Mouse (Mus musculus): ENCODE data around the gene Cacna1c. TPM values are rescaled to one million over a fixed set of nuclear protein-coding genes. Genes with fewer than 3 reads are reported as not detected.

The Cacna1c gene
- polyA plus RNA-seq, 1 experiment from 2014 or later, result 6.2 TPM

DNA sequence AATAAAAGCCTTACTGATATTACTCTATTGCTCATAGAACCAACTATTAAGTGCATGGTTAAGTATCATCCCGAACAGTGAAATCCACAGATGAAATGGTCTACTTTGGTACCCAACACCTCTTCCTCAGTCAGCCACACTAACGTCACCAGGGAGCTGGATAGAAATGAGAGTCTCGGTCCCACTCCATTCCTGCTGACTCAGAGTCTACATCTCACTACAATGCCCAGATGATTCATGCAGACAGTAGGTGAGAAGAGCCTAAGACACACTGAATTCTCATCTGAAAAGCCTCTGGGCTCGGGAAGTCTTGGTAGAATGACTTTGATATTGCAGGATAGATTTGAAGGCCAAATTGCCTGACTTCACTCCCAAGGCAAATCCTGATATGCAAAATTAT, 240.0 kb downstream of the Cacna1c start:
- Histone ChIP-seq H3K4me1 (no peaks in the 10 kb centered on the region), H3K4me2 (no peak overlapping the region), H3K36me3 (replicated peaks) (no peaks in the 10 kb centered on the region), H3K9ac (no peak overlapping the region), H3K4me3 (replicated peaks) (no peak overlapping the region), H3K9me3 (no peaks in the 10 kb centered on the region), H3K27me3 (no peaks in the 10 kb centered on the region), H3K27ac (no peak overlapping the region)
- ATAC-seq (ENCODE audit: low FRiP score), result no peak
- 91% methylated on average over 4 of the region's 4 CpGs for WGBS

GRCm38 (mm10) chr6:118955777-118956176, 240.4 kb downstream of the Cacna1c start:
- Histone ChIP-seq H3K4me3 (replicated peaks) (no peak overlapping the region), H3K27me3 (no peaks in the 10 kb centered on the region), H3K4me1 (no peaks in the 10 kb centered on the region), H3K27ac (no peak overlapping the region), H3K4me2 (no peak overlapping the region), H3K9me3 (no peaks in the 10 kb centered on the region), H3K9ac (no peak overlapping the region), H3K36me3 (replicated peaks) (no peaks in the 10 kb centered on the region)
- no peak for ATAC-seq (ENCODE audit: low FRiP score)

- H3K4me1 ChIP-seq, result no peaks in the 10 kb centered on the region
- H3K27me3 ChIP-seq, result no peaks in the 10 kb centered on the region
- no peak overlapping the region for H3K27ac ChIP-seq
- H3K4me3 ChIP-seq (replicated peaks), result no peak overlapping the region
- no peak for ATAC-seq (ENCODE audit: low FRiP score)
- WGBS, result 92% methylated on average over 7 of the region's 7 CpGs
- H3K36me3 ChIP-seq (replicated peaks), result no peaks in the 10 kb centered on the region
- no peaks in the 10 kb centered on the region for H3K9me3 ChIP-seq
- H3K9ac ChIP-seq, result no peak overlapping the region
- H3K4me2 ChIP-seq, result no peak overlapping the region
Observed at GRCm38 (mm10) chr6:118954988-118955554, 241.1 kb downstream of the Cacna1c start.

DNA sequence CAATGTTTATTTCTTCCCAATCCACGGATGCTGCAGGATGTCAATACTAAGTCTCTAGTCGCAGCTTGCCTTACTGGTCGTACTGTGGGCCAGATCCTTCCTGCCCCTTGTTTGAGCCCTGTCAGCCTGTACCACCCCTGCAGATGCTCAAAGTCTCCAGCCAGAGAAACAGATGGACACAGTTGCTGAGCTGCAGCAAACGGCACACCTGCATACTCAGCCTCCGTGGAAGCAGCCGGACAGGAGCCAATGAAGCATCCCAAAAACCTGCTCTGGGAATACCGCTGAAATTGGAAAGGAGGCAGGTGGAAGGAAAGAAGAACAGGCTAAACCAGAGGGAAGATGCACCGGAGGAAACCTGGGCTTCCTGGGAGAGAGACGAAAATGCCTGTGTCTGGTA, 243.8 kb downstream of the Cacna1c start:
- Histone ChIP-seq H3K9me3 (no peaks in the 10 kb centered on the region), H3K27me3 (no peaks in the 10 kb centered on the region), H3K4me3 (replicated peaks) (no peak overlapping the region), H3K4me1 (no peaks in the 10 kb centered on the region), H3K9ac (no peak overlapping the region), H3K27ac (no peak overlapping the region), H3K4me2 (no peak overlapping the region), H3K36me3 (replicated peaks) (no peaks in the 10 kb centered on the region)
- ATAC-seq (ENCODE audit: low FRiP score), result no peak
- WGBS, result 87% methylated on average over 9 of the region's 9 CpGs

DNA sequence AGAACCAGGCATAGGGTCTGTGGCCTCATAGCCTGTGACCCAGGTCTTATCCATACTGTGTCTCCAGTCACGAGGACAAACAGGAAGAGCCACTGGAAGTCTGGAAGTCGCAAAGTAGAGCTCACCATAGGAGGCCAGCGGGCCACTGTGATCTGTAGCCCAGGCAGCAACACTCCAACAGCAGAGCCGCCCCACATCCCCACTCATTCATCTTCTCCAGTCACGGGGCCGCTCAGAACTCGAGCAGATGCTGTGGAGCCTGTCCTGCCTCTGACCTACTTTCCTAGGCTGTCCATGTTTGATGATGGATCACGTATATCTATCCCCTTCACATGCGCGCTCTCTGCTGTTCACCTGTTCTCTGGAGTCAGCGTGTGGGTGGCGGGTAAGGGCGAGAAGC, 246.0 kb downstream of the Cacna1c start:
- H3K27ac ChIP-seq, result no peak overlapping the region
- H3K36me3 ChIP-seq (replicated peaks), result no peaks in the 10 kb centered on the region
- no peak overlapping the region for H3K9ac ChIP-seq
- H3K27me3 ChIP-seq, result no peaks in the 10 kb centered on the region
- WGBS, result 85% methylated on average over 13 of the region's 13 CpGs
- H3K4me1 ChIP-seq, result no peaks in the 10 kb centered on the region
- H3K4me3 ChIP-seq (replicated peaks), result no peak overlapping the region
- H3K4me2 ChIP-seq, result no peak overlapping the region
- no peaks in the 10 kb centered on the region for H3K9me3 ChIP-seq
- no peak for ATAC-seq (ENCODE audit: low FRiP score)

DNA sequence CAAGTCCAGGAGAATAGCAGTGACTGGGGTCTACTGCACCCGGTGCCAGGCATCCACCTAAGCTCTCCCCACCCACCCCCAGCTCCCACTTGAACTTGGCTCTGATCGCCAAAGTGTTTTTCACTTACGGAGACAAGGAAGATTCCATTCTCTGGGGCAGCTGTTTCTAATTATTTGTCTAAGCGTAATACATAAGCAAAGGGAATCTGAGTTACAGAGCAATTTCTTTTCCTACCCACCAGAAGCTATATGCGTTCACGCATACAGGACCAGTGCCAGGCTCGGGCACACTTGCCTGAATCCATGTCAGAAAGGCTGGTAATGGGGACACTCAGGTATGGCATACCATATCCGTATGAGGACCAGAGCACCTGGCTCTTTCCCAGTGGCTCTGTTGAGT, 248.9 kb downstream of the Cacna1c start:
- no peak for ATAC-seq (ENCODE audit: low FRiP score)
- no peaks in the 10 kb centered on the region; the same call in 1 of the 2 replicates for H3K4me1 ChIP-seq
- no peak overlapping the region for H3K9ac ChIP-seq
- no peaks in the 10 kb centered on the region for H3K9me3 ChIP-seq
- no peaks in the 10 kb centered on the region for H3K27me3 ChIP-seq
- no peak overlapping the region for H3K4me2 ChIP-seq
- no peak overlapping the region for H3K27ac ChIP-seq
- no peak overlapping the region for H3K4me3 ChIP-seq (replicated peaks)
- 89% methylated on average over 8 of the region's 8 CpGs for WGBS
- no peaks in the 10 kb centered on the region for H3K36me3 ChIP-seq (replicated peaks)

DNA sequence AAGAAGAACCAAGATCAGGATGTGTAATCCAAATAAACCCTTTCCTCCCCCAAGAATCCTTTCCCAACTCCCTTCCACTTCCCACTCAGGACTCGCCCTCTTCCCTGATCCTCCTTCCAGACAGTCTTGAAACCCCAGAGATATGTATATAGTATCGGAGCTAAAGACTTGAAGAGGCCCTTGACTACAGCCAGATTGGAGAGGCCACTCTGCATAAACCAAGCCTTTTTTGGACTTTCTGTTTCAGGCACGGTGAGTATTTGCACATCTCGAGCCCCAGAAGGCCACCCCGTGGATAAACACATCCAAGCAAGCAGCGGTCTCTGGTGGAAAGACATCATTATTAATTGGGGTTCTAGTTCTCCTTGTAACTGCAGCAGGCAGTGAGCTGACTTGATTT, 249.6 kb downstream of the Cacna1c start:
- Histone ChIP-seq H3K4me3 (replicated peaks) (no peak overlapping the region), H3K9ac (no peak overlapping the region), H3K4me2 (no peak overlapping the region), H3K9me3 (no peaks in the 10 kb centered on the region), H3K36me3 (replicated peaks) (no peaks in the 10 kb centered on the region), H3K27me3 (no peaks in the 10 kb centered on the region), H3K4me1 (no peaks in the 10 kb centered on the region; the same call in 1 of the 2 replicates), H3K27ac (no peak overlapping the region)
- no peak for ATAC-seq (ENCODE audit: low FRiP score)
- 90% methylated on average over 6 of the region's 6 CpGs for WGBS

DNA sequence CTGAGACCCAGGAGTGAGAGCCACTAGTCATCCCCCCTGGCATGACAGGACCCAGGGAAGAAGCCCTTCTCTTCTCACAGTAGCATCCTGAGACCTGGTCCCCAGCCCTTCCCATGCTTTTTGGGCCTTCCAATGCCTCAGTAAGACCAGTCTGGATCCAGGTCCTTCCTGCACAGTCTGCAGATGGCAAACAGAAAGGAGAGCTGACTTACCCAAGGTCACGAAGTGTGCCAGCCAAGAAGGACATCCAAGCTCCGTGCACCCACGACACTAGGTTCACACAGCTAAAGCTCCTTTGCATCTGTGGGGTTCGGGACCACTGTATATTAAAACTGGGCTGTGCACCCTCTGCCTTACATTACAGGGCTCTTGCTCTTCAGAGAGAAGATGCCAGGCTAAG, 252.1 kb downstream of the Cacna1c start:
- Histone ChIP-seq H3K27me3 (no peaks in the 10 kb centered on the region), H3K4me1 (no peaks in the 10 kb centered on the region; the same call in 1 of the 2 replicates), H3K9me3 (no peaks in the 10 kb centered on the region), H3K4me2 (no peak overlapping the region), H3K36me3 (replicated peaks) (no peaks in the 10 kb centered on the region), H3K27ac (no peak overlapping the region), H3K4me3 (replicated peaks) (no peak overlapping the region), H3K9ac (no peak overlapping the region)
- no peak for ATAC-seq (ENCODE audit: low FRiP score)
- 95% methylated on average over 4 of the region's 4 CpGs for WGBS

- H3K27me3 ChIP-seq, result no peaks in the 10 kb centered on the region
- no peak overlapping the region for H3K4me3 ChIP-seq (replicated peaks)
- H3K36me3 ChIP-seq (replicated peaks), result no peaks in the 10 kb centered on the region
- H3K4me1 ChIP-seq, result peaks cover 13% of the 10 kb centered on the region
- no peak overlapping the region for H3K4me2 ChIP-seq
- H3K27ac ChIP-seq, result no peak overlapping the region
- H3K9ac ChIP-seq, result no peak overlapping the region
- WGBS, result 97% methylated on average over 4 of the region's 4 CpGs
- no peaks in the 10 kb centered on the region for H3K9me3 ChIP-seq
- no peak for ATAC-seq (ENCODE audit: low FRiP score)
Observed at GRCm38 (mm10) chr6:118941816-118942215, 254.4 kb downstream of the Cacna1c start.

DNA sequence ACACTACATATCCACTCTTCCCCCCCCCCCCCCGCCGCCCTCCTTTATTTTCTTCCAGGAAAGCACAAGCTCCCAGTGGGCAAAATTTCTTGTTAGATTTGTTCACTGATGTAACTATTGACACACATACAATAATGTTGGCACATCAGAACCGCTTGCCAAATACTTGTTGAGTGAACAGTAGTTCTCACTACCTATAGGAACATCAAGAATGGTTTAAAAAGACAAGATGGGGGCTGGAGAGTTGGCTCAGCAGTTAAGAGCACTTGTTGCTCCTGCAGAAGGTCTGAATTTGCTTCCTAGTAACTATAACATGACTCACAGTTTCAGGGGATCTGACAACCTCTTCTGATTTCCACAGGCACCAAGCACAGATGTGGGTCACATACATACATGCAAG, 255.2 kb downstream of the Cacna1c start:
- Histone ChIP-seq H3K4me2 (no peak overlapping the region), H3K27ac (no peak overlapping the region), H3K36me3 (replicated peaks) (no peaks in the 10 kb centered on the region), H3K9me3 (no peaks in the 10 kb centered on the region), H3K27me3 (no peaks in the 10 kb centered on the region), H3K9ac (no peak overlapping the region), H3K4me3 (replicated peaks) (no peak overlapping the region), H3K4me1 (peaks cover 13% of the 10 kb centered on the region)
- 86% methylated on average over 3 of the region's 3 CpGs for WGBS
- ATAC-seq (ENCODE audit: low FRiP score), result no peak

DNA sequence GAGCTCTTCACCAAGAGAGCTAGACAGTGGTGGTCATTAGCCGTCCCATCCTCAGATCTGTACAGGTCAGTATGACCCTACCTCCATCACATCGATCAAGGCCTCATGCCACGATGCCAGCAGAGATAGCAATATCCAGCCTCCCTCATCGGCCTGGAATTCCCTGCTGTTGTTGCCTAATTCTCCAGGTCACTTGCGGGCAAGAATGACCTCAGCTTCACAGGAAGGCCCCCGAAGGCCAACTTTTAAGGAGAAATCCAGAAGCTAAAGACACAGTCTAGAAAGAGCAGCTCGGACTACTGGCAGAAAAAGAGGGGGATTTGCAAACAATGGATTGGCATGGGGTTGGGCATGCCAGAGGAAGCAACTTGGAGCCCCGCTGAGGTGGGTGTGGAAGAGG, 256.6 kb downstream of the Cacna1c start:
- Histone ChIP-seq H3K9ac (no peak overlapping the region), H3K4me3 (replicated peaks) (no peak overlapping the region), H3K4me2 (no peak overlapping the region), H3K9me3 (no peaks in the 10 kb centered on the region), H3K4me1 (peaks cover 14% of the 10 kb centered on the region), H3K36me3 (replicated peaks) (no peaks in the 10 kb centered on the region), H3K27me3 (no peaks in the 10 kb centered on the region), H3K27ac (no peak overlapping the region)
- ATAC-seq (ENCODE audit: low FRiP score), result no peak
- WGBS, result 91% methylated on average over 8 of the region's 8 CpGs

DNA sequence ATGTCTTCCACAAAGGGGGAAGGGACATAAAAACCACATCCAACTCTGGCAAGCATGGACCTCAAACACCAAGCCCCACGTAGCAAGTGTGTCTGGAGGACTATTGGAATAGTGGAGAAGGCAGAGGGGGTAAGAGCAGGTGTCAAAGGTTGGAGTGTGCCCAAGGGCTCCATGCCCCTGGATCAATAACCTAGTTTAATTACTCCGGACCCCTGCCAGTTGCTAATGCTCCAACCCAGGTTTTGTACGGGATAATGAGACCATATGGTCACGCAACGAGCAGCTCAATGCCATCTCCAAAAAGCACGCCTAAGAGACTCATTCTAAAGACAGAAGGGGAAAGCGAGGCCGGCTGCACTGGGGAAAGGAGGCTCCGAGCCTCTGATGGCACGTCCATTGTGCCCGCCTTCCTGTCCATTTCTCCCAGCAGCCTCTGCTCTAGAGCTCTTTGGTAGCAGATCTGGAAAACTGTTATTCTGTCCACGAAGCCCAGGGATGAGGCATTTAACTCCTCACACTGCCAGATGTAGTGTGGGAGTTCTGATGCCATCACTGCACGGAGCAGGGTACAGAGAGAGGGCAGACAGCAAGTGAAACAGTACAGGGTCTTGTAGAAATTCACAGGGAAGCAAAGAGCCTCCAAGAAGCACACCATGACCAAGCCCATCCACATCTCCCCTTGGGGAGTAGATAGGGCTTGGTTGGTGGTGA, 257.7 kb downstream of the Cacna1c start:
- no peak overlapping the region for H3K4me3 ChIP-seq (replicated peaks)
- no peak overlapping the region for H3K4me2 ChIP-seq
- H3K9me3 ChIP-seq, result no peaks in the 10 kb centered on the region
- peaks cover 19% of the 10 kb centered on the region for H3K4me1 ChIP-seq
- no peak overlapping the region for H3K27ac ChIP-seq
- H3K9ac ChIP-seq, result no peak overlapping the region
- H3K27me3 ChIP-seq, result no peaks in the 10 kb centered on the region
- no peaks in the 10 kb centered on the region for H3K36me3 ChIP-seq (replicated peaks)
- no peak for ATAC-seq (ENCODE audit: low FRiP score)
- WGBS, result 72% methylated on average over 13 of the region's 13 CpGs

- H3K9me3 ChIP-seq, result no peaks in the 10 kb centered on the region
- H3K4me2 ChIP-seq, result no peak overlapping the region
- 74% methylated on average over 5 of the region's 5 CpGs for WGBS
- no peak overlapping the region for H3K9ac ChIP-seq
- no peak overlapping the region for H3K27ac ChIP-seq
- H3K4me3 ChIP-seq (replicated peaks), result no peak overlapping the region
- no peak for ATAC-seq (ENCODE audit: low FRiP score)
- no peaks in the 10 kb centered on the region for H3K27me3 ChIP-seq
- no peaks in the 10 kb centered on the region for H3K36me3 ChIP-seq (replicated peaks)
- peaks cover 19% of the 10 kb centered on the region for H3K4me1 ChIP-seq
Observed at GRCm38 (mm10) chr6:118937536-118937935, 258.7 kb downstream of the Cacna1c start.

Measured in forebrain, embryonic 12.5 days (tissue).